Mouse (Mus musculus): ENCODE data around the gene Ninl.

The Ninl gene

DNA sequence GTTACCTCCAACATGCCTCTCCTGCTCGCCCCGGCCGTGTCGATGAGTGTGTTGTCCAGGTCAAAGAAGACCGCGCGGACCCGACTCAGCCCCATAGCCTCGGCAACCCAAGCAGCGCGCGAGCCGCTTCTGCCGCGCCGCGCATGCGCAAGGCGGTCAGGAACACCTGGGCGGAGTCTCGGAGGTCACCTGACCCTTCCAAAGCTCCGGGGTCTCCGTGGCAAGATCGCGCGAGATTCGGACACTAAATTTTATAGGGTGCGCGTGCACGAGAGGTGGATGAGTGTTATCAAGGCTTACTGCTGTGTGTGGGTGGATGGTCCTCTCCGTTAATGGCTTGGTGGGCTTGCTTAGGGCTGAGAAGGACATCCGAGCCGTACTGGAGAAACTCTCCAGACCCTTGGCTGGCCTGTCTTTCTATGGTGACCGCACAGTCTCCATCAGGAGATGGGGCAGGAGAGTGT, at the start of gene Ninl, which contains the start of gene Nanp:
Gene Ninl (minus strand): TSS at position 151 of the 464 bp plus-strand sequence.
Gene Nanp (minus strand): TSS at position 167 of the 464 bp plus-strand sequence.
- DNase-seq (ENCODE audit: low spot score), result peak; percentile 95

DNA sequence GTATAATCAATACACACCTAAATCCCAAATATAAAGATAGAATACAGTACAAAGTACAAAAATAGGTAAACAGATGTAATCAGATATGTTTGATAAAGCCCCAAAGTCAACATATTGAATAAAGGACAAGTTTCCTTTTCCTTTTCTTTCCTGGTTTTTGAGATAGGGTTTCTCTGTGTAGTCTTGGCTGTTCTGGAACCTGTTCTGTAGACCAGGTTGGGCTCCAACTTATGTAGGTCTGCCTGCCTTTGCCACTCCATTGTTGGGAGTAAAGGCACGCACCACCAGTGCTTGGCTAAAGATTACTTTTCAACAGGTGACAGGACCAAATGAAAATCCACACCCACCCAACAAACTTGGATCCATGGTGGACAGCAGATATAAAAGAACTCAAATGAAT, 17.5 kb upstream of the Ninl start:
- no peak for DNase-seq (ENCODE audit: low spot score)

DNA sequence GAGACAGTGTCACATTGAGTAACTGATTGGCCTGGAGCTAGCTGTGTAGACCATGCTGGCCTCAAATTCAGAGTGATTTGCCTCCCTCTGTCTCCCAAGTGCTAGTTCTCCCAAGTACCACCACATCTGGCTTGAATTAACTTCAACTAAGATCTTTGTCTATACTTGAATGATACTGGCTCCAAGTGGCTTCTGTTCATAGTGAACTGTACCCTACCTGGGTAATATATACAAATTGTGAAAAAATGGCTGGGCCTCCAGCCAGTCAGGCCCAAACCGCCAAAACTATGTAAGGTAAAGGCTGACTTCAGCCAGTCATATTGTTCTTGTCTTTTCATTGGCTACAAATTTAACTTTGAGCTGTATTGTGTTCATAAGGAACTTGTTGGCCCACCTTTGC, 1.2 kb upstream of the Ninl start:
- DNase-seq (ENCODE audit: low spot score), result no peak

DNA sequence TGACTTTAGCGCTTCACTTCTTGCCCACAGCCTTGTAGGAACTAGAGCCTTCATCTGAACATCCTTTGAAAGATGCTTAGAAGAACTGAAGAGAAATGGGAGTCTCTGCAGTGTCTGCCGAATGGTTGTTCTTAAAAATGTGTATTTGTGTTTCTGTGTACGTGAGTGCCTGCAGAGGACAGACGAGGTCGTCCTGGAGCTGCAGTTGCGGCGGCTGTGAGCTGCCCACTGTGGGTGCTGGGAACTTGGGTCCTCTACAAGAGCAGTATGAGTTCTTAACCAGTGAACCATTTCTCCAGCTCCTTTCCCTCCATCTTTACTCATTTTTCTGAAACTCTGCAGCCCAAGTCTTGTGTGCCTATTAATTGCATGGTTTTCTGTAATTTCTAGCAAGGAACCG, 544 bp upstream of the Ninl start:
- DNase-seq (ENCODE audit: low spot score), result no peak

DNA sequence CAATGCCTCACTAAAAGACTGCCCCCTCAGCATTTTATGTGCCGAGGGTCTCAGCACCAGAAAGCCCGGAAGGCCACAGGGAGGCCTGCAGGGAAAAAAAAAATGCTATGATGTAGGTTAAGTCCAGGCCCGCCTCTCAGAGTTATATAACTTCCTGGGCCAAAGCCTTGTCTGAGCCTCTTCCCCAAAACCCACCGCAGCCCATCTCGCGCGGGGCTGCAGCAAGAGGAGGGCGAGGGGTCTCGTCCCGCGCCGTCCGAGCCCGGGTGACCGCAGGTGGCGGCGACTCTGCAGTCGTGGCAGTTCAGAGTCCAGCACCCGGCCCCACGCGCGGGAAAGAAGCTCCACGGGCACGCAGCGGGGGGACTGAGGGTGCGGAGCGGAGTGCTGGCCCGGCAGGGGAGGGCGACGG, 365 bp downstream of the Ninl start:
- no peak for DNase-seq (ENCODE audit: low spot score)

DNA sequence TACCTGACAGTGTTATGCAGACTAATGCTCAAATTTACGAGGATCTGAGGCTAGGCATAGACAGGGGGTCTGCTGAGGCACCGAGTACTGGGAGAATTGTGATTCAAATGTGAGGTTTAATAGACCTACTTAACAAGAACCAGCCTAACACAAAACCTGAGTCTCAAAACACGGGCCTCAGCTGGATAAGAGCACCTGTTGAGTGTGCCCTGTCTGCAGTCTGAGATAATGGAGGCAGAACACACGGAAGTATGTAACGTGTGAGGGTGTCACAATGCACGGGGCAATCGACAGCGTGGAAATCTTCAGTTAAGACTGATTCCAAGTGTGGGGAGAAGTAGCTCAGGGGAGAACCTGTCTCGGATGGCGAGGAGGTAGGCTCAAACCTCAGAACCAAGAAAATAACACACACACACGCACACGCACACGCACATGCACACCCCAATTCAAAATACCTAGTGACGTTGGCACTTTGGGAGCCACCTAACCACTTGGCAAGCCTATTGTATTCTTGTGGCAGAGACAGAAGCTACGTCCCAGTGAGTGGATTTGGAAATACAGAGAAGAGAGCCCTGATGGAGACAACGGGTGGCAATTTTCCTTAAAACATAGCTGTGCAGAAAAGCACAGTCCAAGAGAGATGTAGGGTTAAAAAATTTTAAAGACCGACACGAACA, 1.2 kb downstream of the Ninl start:
- DNase-seq (ENCODE audit: low spot score), result no peak

DNA sequence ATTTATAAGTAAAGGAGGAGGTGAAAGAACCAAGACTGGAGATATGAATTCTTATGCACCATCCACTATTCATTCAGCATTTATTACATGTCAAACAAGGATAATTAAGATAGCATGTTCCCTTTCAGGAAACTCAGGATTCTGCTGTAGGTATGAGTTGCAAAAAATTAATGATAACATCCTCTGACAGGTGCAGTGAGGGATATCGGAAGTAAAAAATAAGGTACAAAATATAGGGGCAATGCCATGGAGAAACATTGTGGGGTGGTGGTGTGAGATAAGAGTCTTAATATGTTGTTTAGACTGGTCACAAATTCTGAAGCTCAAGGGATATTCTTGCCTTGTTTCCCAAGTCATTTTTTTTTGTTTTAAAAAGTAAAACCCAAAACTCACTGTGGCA, 1.9 kb downstream of the Ninl start:
- DNase-seq (ENCODE audit: low spot score), result no peak

DNA sequence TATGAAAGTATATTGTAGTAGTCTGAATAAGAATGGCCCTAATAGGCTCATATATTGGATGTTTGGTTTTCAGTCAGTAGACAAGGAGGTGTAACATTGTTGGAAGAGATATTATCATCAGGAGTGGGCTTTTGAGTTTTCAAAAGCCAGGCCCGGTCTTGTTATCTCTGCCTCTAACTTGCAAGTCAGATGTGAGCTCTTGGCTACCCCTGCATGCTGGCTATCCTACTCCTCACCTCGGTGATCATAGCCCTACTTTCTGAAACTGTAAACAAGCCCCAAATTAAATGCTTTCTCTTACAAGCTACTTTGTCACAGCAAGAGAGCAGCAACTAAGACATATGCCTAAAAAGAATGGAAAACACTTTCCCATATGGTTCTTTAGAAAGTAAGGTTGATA, 2.5 kb downstream of the Ninl start:
- no peak for DNase-seq (ENCODE audit: low spot score)

DNA sequence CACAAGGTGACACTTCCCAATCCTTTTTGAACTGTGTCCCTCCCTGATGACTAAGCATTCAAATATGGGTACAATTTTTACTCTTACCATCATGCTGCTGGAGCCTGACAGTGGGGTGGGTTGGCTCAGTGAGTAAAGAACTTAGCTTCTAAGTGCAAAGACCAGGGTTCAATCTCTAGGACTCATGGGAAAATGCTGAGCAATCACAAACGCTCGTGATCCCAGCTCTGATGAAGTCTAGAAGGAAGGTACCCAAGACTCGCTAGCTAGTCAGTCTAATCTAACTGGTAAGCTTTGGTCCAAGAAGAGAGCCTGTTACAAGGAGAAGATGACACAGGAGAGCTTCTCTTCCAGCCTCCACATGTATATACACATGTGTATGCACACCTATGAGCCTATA, 4.7 kb downstream of the Ninl start:
- no peak for DNase-seq (ENCODE audit: low spot score)

DNA sequence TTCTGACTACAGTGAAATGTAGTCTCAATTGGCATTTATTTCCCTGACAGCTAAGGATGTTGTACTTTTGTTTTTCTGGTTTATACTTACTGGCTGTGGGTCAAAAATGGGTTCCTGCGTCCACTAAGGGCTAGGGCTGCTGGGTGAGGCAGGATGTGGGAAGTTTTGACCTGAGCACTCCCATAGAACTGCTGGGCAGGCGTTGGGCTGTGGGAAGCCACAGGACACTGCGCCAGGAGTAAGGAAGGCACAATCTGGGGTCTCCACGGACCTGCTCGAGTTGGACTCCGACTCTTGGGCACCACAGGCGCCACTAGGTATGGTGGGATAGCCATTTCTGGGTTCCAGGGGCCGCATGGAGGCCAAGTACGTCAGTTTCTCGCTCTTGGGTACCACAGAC, 18.0 kb downstream of the Ninl start:
- DNase-seq (ENCODE audit: low spot score), result no peak

DNA sequence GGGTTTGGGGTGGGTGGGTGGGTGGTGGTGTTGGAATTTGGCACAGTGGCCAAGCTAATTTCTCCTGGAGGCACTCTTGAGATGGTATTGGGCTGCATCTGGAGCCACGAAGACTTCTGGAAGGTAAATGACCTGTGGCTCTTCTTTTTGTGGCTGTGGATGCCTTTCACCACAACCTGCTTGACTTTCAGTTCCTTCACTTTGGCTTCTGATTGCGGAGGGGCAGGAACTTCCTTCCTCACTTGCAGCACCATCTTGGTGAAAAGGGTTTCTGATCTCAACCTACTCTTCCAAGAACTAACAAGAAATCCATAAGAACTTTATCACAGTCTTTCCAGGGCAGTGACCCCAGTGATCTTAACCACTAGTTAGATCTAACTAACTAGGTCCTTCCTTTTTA, 23.9 kb downstream of the Ninl start:
- DNase-seq (ENCODE audit: low spot score), result no peak

DNA sequence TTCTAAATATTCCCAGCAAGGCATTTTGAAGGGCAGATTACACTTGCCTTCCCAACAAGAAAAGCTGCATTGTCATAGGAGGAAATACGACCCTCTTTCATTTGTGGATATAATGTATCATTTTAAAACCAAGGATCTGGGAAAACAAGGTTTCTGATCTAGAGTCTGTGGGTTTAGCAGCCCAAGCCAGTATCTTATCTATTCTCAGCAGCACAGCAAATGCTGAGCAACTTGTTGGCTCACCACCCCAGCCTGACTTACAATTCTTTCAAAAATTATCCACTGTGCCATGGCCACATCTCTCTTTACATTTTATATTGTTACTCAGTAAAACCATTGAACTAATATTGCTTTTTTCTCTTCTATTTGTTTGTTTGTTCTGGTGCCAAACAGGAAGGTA, 27.9 kb downstream of the Ninl start:
- no peak for DNase-seq (ENCODE audit: low spot score)

DNA sequence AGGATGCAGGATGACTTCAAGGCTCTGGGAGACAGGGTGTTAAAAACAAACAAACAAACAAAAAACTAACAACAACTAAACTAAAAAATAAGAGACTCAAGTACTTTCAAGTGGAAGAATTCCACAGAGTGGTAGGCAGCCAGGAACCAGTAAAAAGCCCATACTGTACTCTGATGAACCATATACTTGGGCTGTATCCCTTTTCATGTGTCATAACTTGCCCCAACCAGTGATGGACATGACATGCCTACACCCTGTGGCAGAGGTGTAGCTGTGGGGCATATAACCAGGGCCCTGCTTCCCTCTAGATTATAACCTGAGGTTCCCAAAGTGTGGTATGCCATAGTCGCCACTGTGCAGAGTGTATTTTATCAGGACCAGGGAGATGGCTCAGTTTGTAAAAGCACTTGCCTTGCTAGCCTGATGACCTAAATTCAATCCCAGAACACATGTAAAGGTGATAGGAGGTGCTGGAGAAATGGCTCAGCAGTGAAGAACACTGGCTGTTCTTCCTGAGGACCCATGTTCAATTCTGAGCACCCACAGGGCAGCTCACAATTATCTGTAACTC, 29.6 kb downstream of the Ninl start:
- DNase-seq (ENCODE audit: low spot score), result no peak

DNA sequence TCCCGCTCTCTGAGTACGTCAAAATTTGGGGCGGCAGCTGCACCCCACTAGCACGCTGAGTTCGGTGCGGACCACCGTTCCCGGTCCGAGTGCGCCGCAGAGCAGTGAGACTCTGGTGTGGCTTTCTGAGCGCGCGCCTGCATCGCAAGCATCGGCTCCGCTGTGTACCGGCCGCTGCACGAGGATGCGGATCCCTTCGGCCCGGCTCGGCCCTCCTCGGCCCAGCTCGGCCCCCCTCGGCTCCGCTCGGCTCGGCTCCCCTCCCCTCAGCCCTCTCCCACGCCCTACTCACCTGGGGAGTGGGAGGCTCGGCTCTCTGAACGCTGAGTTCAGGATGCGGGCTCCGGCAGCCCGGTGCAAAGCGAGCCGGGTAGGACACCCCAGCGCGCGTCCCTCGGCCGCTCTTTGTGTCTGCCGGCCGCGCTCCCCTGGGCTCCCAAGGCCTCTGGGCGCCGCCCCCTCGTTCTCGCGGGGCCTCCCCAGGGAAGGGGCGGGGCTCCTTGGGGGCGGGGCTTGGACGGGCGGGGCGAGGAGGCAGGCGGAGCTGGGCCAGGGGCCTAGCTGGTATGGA, 30.2 kb downstream of the Ninl start:
- DNase-seq (ENCODE audit: low spot score), result peak; percentile 72

DNA sequence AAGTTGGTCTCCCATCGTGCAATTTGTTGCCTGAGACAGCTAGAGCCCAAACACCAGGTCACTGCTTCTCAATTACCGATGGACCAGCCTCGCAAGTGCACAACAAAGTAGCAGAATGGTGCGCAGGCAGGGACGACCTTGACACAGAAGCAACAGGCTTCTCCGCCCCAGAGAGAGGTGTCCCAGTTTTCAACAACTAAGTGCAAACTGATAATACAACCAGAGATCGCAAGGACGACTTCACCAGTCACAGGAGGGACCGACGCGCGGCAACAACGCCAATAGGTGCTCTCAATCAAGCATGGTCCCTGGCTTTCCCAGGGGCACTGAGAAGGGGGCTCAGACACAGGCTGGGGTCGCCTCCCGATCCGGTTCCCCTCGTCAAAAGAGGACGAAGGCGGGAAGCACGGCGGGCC, 30.7 kb downstream of the Ninl start:
- no peak for DNase-seq (ENCODE audit: low spot score)

DNA sequence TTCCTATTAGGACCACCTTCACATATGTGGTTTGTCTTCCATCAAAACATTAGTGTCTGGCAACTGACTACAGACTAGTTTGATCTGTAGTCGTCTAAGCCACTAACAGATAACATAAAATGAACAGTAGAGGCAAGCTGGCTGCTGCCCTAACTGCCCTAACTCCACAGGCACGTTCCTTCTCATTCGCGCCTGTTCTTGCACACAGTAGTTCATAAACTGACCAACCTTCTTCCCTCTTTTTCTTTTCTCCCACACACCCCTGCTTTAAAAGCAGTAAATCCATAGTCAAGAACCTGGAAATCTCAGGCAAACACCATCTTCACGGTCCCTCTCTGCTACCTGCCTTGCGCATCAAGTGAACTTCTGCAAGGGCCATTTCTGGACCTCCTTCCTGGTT, 31.2 kb downstream of the Ninl start:
- no peak for DNase-seq (ENCODE audit: low spot score)

DNA sequence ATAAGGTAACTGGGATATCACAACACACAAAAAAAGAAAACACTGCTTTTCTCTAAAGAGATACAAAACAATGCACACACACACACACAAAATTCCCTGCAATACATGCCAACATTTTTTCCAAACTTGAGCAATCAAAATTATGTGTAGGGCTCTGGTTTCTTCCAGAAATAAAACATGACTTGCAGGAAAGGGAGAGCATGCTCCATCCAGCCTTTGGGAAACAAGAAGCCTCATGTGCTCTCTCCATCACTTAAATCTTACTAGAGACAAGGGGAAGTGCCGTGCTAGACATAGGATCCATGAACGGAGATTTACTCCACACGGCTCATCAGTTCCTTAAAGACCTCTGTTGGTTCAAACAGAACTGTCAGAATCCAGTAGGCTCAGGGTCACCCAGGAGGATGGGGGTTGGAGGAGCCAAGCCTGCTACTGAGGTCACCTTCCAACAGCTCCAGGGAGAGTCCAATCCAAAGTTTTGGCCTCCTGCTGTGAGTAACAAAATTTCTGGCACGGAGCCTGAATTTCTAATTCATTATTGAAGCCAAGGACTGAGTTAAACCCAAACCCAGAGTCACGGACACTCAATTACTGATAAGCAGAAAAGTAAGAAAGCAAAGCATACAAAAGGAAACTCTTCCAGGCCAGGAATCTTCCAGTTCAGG, 32.8 kb downstream of the Ninl start:
- no peak for DNase-seq (ENCODE audit: low spot score)

DNA sequence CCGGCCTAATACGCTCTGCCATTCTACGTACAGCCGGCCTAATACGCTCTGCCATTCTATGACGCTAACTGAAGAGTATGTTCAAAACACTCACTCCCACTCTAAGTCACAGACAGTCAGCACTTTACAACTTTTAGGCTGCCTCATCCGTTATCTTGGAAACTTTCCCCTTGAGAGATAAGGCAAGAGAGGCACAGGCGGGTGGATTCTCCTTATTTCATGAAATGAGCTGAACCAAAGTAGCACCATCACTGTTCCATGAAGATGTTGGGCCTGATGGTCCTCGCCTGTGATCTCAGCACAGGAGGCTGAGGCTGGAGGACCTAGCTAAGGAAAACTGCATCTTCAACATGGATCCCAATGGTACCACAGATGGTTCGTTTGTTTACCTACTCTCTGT, 34.8 kb downstream of the Ninl start:
- DNase-seq (ENCODE audit: low spot score), result no peak

DNA sequence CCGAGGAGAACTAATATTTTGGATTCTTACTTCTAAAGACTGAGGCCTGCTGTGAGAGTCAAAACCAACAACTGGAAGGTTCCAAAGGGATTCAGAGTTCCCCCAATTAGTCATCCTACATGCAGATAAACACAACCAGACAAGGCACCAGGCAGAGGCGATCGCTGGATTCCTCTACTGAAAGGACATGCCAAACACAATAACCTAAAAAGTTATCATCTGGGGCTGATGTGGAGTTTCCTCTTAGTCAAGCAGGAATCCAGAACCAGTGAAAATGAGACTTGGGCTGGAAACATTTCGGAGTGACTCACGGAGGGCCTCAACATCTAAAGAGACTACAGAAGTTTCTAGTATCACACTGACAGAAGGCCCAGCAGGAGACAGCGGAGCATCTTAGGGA, 35.4 kb downstream of the Ninl start:
- DNase-seq (ENCODE audit: low spot score), result no peak

DNA sequence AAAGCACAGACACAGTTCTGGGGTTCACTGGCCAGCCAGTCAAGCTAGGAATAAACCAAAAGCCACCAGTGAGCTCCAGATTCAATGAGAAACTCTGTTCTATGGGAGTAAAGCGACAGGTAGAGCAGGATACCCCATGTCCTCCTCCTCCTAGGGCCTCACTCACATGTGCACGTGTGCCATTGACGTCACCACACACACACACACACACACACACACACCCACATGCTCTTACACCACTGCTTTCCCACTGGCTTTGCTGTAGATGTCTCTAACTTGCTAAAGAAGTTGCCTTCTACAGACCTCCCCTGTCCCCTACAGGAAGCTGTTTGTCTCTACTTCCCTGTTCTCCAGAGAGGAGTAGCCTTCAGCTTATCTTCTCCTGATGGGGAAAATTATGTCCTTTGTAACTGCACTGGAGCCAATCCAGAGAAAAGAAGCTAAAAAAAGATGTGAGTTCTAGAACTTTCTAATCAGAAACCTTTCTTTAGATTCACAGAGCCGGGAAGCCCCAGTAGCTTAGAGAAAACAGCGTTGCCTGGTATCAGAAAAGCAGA, 37.5 kb downstream of the Ninl start:
- DNase-seq (ENCODE audit: low spot score), result no peak

DNA sequence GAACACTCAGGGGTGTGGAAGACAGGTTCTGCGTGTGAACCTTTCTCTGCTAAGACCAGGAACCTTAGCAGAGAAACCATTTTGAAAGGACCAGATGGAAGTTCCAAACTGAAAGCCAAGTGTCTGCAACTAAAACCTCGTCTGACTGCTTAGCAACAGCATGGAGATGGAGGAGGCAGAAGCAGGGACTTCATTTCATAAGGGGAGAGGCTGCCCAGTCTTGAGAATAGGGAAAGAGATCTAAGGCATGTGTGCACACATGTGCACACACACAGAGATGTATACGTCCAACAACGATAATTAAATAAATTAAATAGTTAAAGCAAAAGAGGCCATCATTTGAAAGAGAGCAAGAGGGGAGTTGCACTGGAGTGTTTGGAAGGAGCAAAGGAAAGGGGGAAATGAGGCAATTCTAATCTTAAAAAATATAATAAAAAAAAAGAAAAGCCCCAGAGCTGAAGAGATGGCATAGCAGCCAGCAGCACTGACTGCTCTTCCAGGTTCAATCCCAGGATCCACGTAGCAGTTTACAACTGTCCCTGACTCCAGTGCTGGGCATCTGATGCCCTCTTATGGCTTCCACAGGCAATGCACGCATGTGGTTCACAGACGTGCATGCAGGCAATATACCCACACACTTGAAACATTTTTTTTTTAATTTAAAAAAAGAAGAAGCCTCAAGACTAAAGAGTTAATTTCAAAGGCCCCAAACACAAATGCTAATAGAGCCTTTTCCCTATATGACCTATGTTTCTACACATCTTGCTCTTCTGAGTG, 38.6 kb downstream of the Ninl start:
- DNase-seq (ENCODE audit: low spot score), result peak; percentile 67

DNA sequence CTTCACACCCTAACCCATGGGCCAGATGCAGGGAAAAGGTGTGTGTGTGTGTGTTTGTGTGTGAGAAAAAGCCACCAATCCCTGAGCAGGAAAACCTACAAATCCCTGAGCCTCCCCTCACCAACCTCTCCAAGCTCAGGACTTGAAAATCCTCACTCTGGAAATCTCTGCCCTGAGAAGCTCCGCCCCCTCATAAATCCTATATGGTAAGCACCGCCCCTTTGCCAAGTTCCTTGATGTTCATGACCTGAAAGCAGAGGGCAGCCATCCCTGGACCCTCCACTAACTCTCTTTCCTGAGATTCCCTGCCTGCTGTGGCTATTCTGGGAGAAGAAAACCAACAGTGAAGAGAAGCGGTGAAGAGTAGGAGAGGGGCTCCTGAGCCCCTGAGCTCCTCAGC, 40.2 kb downstream of the Ninl start:
- DNase-seq (ENCODE audit: low spot score), result no peak
